Mouse (Mus musculus): ENCODE data around the gene Ahcyl1. TPM values are rescaled to one million over a fixed set of nuclear protein-coding genes. Genes with fewer than 3 reads are reported as not detected.

The Ahcyl1 gene
- polyA plus RNA-seq (2015; fragmentation: Nextera tagmentation; extraction: Ambion mirVana): 37.8 and 39.0 TPM in 2 replicates

- H3K4me1 ChIP-seq (replicated peaks; ENCODE audit: control insufficient read depth, insufficient read depth, low read length): 0 out of 2 replicates have a peak, but pooled peaks cover 7% of the 10 kb centered on the region
- no peaks in the 10 kb centered on the region for H3K27me3 ChIP-seq (replicated peaks; ENCODE audit: control insufficient read depth, insufficient read depth, low read length)
- no peaks in the 10 kb centered on the region for H3K9me3 ChIP-seq (ENCODE audit: control insufficient read depth)
- WGBS: under 1% methylated on average over 89 of the region's 93 CpGs
- H3K4me3 ChIP-seq (ENCODE audit: low read depth, low read length): peak within 1 kb of the TSS; percentile 77
- no peaks in the 10 kb centered on the region for H3K36me3 ChIP-seq (ENCODE audit: control insufficient read depth, insufficient read depth)
- TF ChIP-seq CTCF (IDR thresholded peaks at IDR 0.05; ENCODE audit: low read depth): peak; percentile 98
- peak within 1 kb of the TSS; percentile 77 for H3K4me2 ChIP-seq (replicated peaks; ENCODE audit: low read depth)
- peak within 1 kb of the TSS; percentile 90 for H3K9ac ChIP-seq (ENCODE audit: low read depth, low read length)
- peak within 1 kb of the TSS; percentile 93 for H3K27ac ChIP-seq (ENCODE audit: low read depth, low read length)
- peak; percentile 96 for ATAC-seq
These were observed at the start of gene Ahcyl1 for GRCm38 (mm10) chr3:107695948-107696881. Gene Ahcyl1 (minus strand): TSS chr3:107696560.

DNA sequence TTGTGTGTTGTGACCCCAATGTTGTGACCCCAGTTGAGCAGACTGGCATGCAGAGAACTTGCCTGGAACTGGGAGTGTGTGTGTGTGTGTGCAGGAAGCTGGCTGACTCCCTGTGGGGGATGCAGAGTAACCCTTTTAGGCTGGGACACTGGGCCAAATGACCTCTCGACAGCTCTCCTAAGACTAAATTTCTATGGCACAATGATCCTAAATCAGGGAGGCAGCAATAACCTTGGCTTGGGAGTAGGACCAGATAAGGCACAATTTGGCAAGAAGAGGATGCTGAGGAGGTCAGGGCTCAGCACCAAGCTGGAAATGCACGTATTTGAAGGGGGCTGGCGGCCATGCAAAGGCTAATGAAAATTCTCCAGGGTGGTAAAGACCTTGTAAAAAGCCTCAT is 49.7 kb upstream of the Ahcyl1 start:
- Histone ChIP-seq H3K4me1 (replicated peaks; ENCODE audit: control insufficient read depth, insufficient read depth, low read length) (peaks cover 5% of the 10 kb centered on the region; the same call in 1 of the 2 replicates), H3K4me3 (ENCODE audit: low read depth, low read length) (no peak overlapping the region), H3K9ac (ENCODE audit: low read depth, low read length) (no peak overlapping the region), H3K27ac (ENCODE audit: low read depth, low read length) (no peak overlapping the region), H3K4me2 (replicated peaks; ENCODE audit: low read depth) (no peak overlapping the region), H3K27me3 (replicated peaks; ENCODE audit: control insufficient read depth, insufficient read depth, low read length) (no peaks in the 10 kb centered on the region), H3K9me3 (ENCODE audit: control insufficient read depth) (no peaks in the 10 kb centered on the region), H3K36me3 (ENCODE audit: control insufficient read depth, insufficient read depth) (peaks cover 15% of the 10 kb centered on the region; the same call in 1 of the 2 replicates)
- no peak for TF ChIP-seq CTCF (IDR thresholded peaks at IDR 0.05; ENCODE audit: low read depth)
- 81% methylated on average over 3 of the region's 3 CpGs for WGBS
- no peak for ATAC-seq

DNA sequence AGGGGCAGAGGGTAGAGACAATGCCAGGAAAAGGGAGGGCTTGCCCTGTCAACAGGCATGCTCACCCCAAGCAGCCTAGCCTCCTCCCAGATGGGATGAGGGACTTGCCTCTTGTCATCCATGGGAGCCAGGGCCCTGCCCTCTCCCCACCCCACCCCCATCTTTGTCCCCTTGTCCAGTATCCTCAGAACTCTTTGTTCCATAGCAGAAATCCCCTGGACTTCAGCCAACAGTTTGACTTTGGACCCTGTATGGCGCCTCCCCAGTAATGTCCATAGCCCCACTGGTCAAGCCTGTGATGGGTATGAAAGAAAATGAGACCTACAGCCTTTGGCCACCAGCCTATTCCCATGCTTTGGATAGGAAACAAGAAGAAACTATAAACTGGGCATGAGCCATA is 47.3 kb upstream of the Ahcyl1 start:
- 84% methylated on average over 1 of the region's 1 CpGs for WGBS
- H3K27ac ChIP-seq (ENCODE audit: low read depth, low read length): no peak overlapping the region
- TF ChIP-seq CTCF (IDR thresholded peaks at IDR 0.05; ENCODE audit: low read depth): no peak
- no peaks in the 10 kb centered on the region for H3K27me3 ChIP-seq (replicated peaks; ENCODE audit: control insufficient read depth, insufficient read depth, low read length)
- peaks cover 5% of the 10 kb centered on the region; the same call in 1 of the 2 replicates for H3K4me1 ChIP-seq (replicated peaks; ENCODE audit: control insufficient read depth, insufficient read depth, low read length)
- peak; percentile 13; the same call in 1 of the 2 replicates for ATAC-seq
- peaks cover 6% of the 10 kb centered on the region; the same call in 1 of the 2 replicates for H3K36me3 ChIP-seq (ENCODE audit: control insufficient read depth, insufficient read depth)
- no peak overlapping the region for H3K4me3 ChIP-seq (ENCODE audit: low read depth, low read length)
- no peak overlapping the region for H3K4me2 ChIP-seq (replicated peaks; ENCODE audit: low read depth)
- no peaks in the 10 kb centered on the region for H3K9me3 ChIP-seq (ENCODE audit: control insufficient read depth)
- no peak overlapping the region for H3K9ac ChIP-seq (ENCODE audit: low read depth, low read length)

- Histone ChIP-seq H3K36me3 (ENCODE audit: control insufficient read depth, insufficient read depth) (0 out of 2 replicates have a peak, but pooled peaks cover 5% of the 10 kb centered on the region), H3K9ac (ENCODE audit: low read depth, low read length) (no peak overlapping the region), H3K27me3 (replicated peaks; ENCODE audit: control insufficient read depth, insufficient read depth, low read length) (no peaks in the 10 kb centered on the region), H3K4me3 (ENCODE audit: low read depth, low read length) (no peak overlapping the region), H3K4me2 (replicated peaks; ENCODE audit: low read depth) (no peak overlapping the region), H3K9me3 (ENCODE audit: control insufficient read depth) (no peaks in the 10 kb centered on the region), H3K27ac (ENCODE audit: low read depth, low read length) (no peak overlapping the region), H3K4me1 (replicated peaks; ENCODE audit: control insufficient read depth, insufficient read depth, low read length) (peaks cover 5% of the 10 kb centered on the region; the same call in 1 of the 2 replicates)
- ATAC-seq: no peak
- 41% methylated on average over 3 of the region's 3 CpGs for WGBS
- no peak for TF ChIP-seq CTCF (IDR thresholded peaks at IDR 0.05; ENCODE audit: low read depth)
These were observed 46.7 kb upstream of the Ahcyl1 start for GRCm38 (mm10) chr3:107743107-107743506.

DNA sequence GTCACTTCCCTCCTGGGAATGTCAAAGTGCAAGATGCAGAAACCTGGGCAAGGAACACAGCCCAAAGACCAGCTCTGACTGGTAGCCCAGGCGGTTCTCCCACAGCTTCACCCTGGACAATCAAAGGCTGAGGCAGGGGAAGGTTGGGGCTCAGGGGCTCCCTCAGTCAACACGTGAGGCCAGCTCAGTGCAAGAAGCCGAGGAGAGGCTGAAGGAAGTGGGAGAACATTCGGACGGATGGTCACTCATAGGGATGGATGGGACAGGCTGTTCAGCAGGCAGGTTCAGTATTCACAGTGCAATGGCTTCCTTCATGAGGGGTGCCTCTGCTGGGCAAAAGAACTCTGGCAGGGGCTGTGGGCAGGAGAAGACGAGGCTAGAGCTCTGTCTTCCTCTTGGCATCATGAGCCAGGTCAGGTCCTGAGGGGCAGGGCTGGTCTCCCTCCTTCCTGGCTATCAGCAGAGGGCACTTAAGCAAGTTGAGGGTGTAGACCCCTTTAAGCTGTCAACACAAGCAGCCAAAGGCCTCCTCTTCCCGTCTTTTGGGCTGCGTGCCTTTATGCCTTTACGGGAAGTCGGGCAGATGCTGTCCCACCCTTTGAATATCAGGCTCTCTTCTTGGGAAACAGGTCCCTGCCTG is 45.8 kb upstream of the Ahcyl1 start:
- Histone ChIP-seq H3K4me1 (replicated peaks; ENCODE audit: control insufficient read depth, insufficient read depth, low read length) (peaks cover 5% of the 10 kb centered on the region; the same call in 1 of the 2 replicates), H3K9ac (ENCODE audit: low read depth, low read length) (no peak overlapping the region), H3K27ac (ENCODE audit: low read depth, low read length) (no peak overlapping the region), H3K4me3 (ENCODE audit: low read depth, low read length) (no peak overlapping the region), H3K4me2 (replicated peaks; ENCODE audit: low read depth) (no peak overlapping the region), H3K27me3 (replicated peaks; ENCODE audit: control insufficient read depth, insufficient read depth, low read length) (no peaks in the 10 kb centered on the region), H3K9me3 (ENCODE audit: control insufficient read depth) (no peaks in the 10 kb centered on the region), H3K36me3 (ENCODE audit: control insufficient read depth, insufficient read depth) (0 out of 2 replicates have a peak, but pooled peaks cover 5% of the 10 kb centered on the region)
- WGBS: 85% methylated on average over 10 of the region's 10 CpGs
- no peak for TF ChIP-seq CTCF (IDR thresholded peaks at IDR 0.05; ENCODE audit: low read depth)
- ATAC-seq: no peak

- no peaks in the 10 kb centered on the region for H3K27me3 ChIP-seq (replicated peaks; ENCODE audit: control insufficient read depth, insufficient read depth, low read length)
- no peak overlapping the region for H3K9ac ChIP-seq (ENCODE audit: low read depth, low read length)
- no peak for TF ChIP-seq CTCF (IDR thresholded peaks at IDR 0.05; ENCODE audit: low read depth)
- H3K9me3 ChIP-seq (ENCODE audit: control insufficient read depth): no peaks in the 10 kb centered on the region
- H3K27ac ChIP-seq (ENCODE audit: low read depth, low read length): no peak overlapping the region
- H3K4me3 ChIP-seq (ENCODE audit: low read depth, low read length): no peak overlapping the region
- no peaks in the 10 kb centered on the region for H3K36me3 ChIP-seq (ENCODE audit: control insufficient read depth, insufficient read depth)
- no peak for ATAC-seq
- H3K4me2 ChIP-seq (replicated peaks; ENCODE audit: low read depth): no peak overlapping the region
- H3K4me1 ChIP-seq (replicated peaks; ENCODE audit: control insufficient read depth, insufficient read depth, low read length): peaks cover 5% of the 10 kb centered on the region; the same call in 1 of the 2 replicates
These were observed 45.0 kb upstream of the Ahcyl1 start for GRCm38 (mm10) chr3:107741387-107741786.
